Mouse (Mus musculus): ENCODE data around the gene Rpl28.

DNA sequence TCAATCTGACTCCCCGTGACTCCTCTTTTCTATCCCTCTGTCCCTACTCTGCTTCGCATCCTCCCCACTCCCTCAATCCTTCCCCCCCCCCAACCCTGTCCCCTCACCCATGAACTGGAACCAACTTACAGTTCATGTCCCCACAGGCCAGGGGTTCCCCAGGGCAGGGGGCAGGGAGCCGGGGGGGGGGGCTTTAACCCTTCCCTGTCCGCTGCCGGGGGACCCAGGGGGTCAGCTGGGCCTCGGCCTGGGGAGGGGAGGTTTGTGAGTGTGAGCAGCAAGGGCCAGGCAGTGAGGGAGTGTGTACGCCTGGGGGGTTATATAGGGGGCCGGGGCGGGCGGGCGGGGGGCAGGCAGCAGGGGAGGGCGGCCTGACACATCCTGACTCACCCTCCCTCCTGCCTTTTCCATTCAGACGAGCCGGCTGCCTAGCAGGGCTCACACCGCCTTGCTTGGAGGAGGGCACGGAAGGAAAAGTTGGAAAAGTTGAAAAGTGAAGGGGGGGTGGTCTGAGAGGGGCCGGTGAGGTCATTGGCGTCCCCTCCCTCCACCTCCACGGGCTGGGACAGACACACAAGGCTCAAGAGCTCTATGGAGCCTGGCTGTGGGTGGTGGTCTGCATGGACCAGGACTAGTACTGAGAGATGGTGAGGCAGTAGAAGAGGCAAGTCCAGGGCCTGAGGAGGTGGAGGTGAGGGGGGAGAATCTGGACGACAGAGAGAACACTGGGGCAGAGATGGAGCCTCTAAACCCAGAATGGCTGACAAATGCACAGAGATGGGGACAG, 14.6 kb upstream of the Rpl28 start:
- TF ChIP-seq POLR2A (IDR thresholded peaks at IDR 0.05; ENCODE audit: control insufficient read depth, low read depth, low read length), result no peak
- no peak for TF ChIP-seq CTCF (IDR thresholded peaks at IDR 0.05; ENCODE audit: control insufficient read depth, insufficient read depth, insufficient replicate concordance, low read depth, low read length)
